In the genomic region with DNA sequence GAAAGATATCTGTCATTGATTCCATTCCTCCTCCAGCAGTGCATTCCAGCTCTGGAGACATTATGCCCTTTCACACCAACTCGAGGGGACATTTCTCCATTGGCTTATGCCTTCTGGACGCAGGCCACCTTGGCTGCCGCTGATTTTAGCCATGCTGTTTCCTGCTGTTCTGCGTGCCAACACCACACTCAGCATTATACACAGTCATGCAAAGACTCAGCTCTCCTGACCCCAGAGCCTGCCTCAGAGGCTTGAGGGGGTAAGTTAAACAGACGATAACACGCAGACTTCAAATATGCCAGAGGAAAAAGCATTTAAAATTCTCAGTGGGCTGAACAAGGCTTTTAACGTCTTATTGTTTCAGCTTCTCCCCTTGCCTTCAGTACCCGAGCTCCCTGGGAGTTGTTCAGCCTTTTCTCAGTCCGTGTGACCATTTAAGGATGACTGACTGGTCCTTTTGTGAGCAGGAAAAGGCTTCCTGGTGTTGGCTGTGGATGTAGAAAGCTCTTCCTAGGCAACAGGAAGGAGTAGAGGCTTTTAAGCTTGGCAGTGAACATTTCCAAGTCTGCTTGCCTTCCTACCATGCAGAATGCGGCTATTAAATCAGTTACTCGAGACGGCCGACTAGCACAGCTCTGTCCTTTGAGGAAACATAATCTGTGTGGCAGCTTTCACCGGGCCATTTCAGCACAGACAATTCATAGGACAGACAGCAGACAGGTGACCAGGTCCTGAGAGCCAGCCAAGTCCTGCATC, we compare ENCODE assay signal across 8 mouse cellular contexts. TPM values are rescaled to one million over a fixed set of nuclear protein-coding genes. Genes with fewer than 3 reads are reported as not detected.
DNase-seq lines count a peak whose midpoint lies in the region; ATAC-seq and TF ChIP-seq lines count a peak whose summit lies in the region.

No protein-coding gene starts in this region.

- H3K4me2 ChIP-seq in forebrain, embryonic 13.5 days, result peak overlapping the region; percentile 32

- peaks cover 35% of the 10 kb centered on the region for H3K4me1 ChIP-seq in forebrain, embryonic 13.5 days
- H3K4me1 ChIP-seq in lung, adult 2 months (ENCODE audit: control insufficient read depth, insufficient read depth, low read length), result no peaks in the 10 kb centered on the region; the same call in 1 of the 2 replicates
- H3K4me1 ChIP-seq in small intestine, adult 2 months (ENCODE audit: control insufficient read depth, insufficient read depth, insufficient read length, low read length), result no peaks in the 10 kb centered on the region
- H3K4me1 ChIP-seq in thymus, adult 2 months (replicated peaks; ENCODE audit: control insufficient read depth, insufficient read depth, low read length), result peaks cover 9% of the 10 kb centered on the region

- H3K9ac ChIP-seq in forebrain, embryonic 13.5 days, result no peak overlapping the region; the same call in 1 of the 2 replicates

- no peaks in the 10 kb centered on the region for H3K36me3 ChIP-seq in forebrain, embryonic 13.5 days (ENCODE audit: poor library complexity, severe bottlenecking)
- H3K36me3 ChIP-seq in small intestine, adult 2 months (ENCODE audit: control insufficient read depth, insufficient read depth, low read length), result no peaks in the 10 kb centered on the region
- H3K36me3 ChIP-seq in thymus, adult 2 months (ENCODE audit: control insufficient read depth, insufficient read depth, low read length), result no peaks in the 10 kb centered on the region

- WGBS in forebrain, embryonic 13.5 days, result 8% methylated on average over 14 of the region's 14 CpGs
- WGBS in lung, adult 2 months, result 22% methylated on average over 14 of the region's 14 CpGs
- WGBS in small intestine, adult 2 months, result 51% methylated on average over 14 of the region's 14 CpGs
- 55% methylated on average over 14 of the region's 14 CpGs for WGBS in thymus, adult 2 months

- no peaks in the 10 kb centered on the region for H3K9me3 ChIP-seq in forebrain, embryonic 13.5 days (replicated peaks)

- no peak for TF ChIP-seq CTCF in brain, embryonic 14.5 days (IDR thresholded peaks at IDR 0.05; ENCODE audit: borderline replicate concordance, extremely low read depth, insufficient read depth, insufficient read length)
- TF ChIP-seq CTCF in lung, adult 2 months (IDR thresholded peaks at IDR 0.05; ENCODE audit: insufficient read depth, low read length), result no peak
- no peak for TF ChIP-seq CTCF in small intestine, adult 2 months (IDR thresholded peaks at IDR 0.05; ENCODE audit: extremely low read depth, insufficient read length, insufficient replicate concordance, low read depth, low read length)
- no peak for TF ChIP-seq CTCF in thymus, adult 2 months (IDR thresholded peaks at IDR 0.05; ENCODE audit: borderline replicate concordance, control insufficient read depth, extremely low read depth, insufficient read depth, low read length, poor library complexity)

- peak overlapping the region; percentile 58 for H3K27ac ChIP-seq in forebrain, embryonic 13.5 days
- peak overlapping the region; percentile 49; the same call in 1 of the 2 replicates for H3K27ac ChIP-seq in small intestine, adult 2 months (ENCODE audit: insufficient read depth, low read depth, low read length)
- H3K27ac ChIP-seq in thymus, adult 2 months (ENCODE audit: control insufficient read depth, insufficient read depth, low read length), result no peak overlapping the region

- TF ChIP-seq POLR2A in brain, embryonic 14.5 days (IDR thresholded peaks at IDR 0.05; ENCODE audit: borderline replicate concordance, extremely low read depth, insufficient read depth, insufficient read length, poor library complexity, severe bottlenecking), result no peak
- no peak for TF ChIP-seq POLR2A in lung, adult 2 months (IDR thresholded peaks at IDR 0.05; ENCODE audit: borderline replicate concordance, extremely low read depth, low read depth, low read length)
- no peak for TF ChIP-seq POLR2A in small intestine, adult 2 months (IDR thresholded peaks at IDR 0.05; ENCODE audit: low read depth, low read length)
- TF ChIP-seq POLR2A in thymus, adult 2 months (IDR thresholded peaks at IDR 0.05; ENCODE audit: control insufficient read depth, extremely low read depth, insufficient read depth, low read length, poor library complexity), result no peak

- peak; percentile 36 for ATAC-seq in forebrain, embryonic 13.5 days

- H3K27me3 ChIP-seq in forebrain, embryonic 13.5 days, result peaks cover 31% of the 10 kb centered on the region; the same call in 1 of the 2 replicates
- H3K27me3 ChIP-seq in small intestine, adult 2 months (ENCODE audit: control insufficient read depth, insufficient read depth, low read length), result no peaks in the 10 kb centered on the region
- H3K27me3 ChIP-seq in thymus, adult 2 months (ENCODE audit: control insufficient read depth, insufficient read depth, low read length), result no peaks in the 10 kb centered on the region

- peak; percentile 44 for DNase-seq in R1 (ENCODE audit: low read depth, low spot score)
- peak; percentile 88 for DNase-seq in brain, embryonic 14.5 days (ENCODE audit: low read depth)
- DNase-seq in heart, postnatal 4 days, result peak; percentile 59
- peak; percentile 31 for DNase-seq in lung, adult 2 months
- no peak for DNase-seq in urinary bladder, postnatal 4 days (ENCODE audit: low spot score in 2 of 2)
- DNase-seq in thymus, adult 2 months, result no peak

- H3K4me3 ChIP-seq in forebrain, embryonic 13.5 days, result no peak overlapping the region
- no peak overlapping the region for H3K4me3 ChIP-seq in lung, adult 2 months (replicated peaks; ENCODE audit: extremely low read depth, low read depth, low read length)
- H3K4me3 ChIP-seq in small intestine, adult 2 months (ENCODE audit: low read depth, low read length), result no peak overlapping the region
- no peak overlapping the region for H3K4me3 ChIP-seq in thymus, adult 2 months (ENCODE audit: control insufficient read depth, insufficient read depth, low read length)

RNA-seq across cellular contexts. Expression of a gene that starts 59.8 kb away (rescaled TPM):
- 59.3 and 82.4 TPM in 2 replicates for polyA plus RNA-seq in brain, embryonic 14.5 days (2012; rRNA removed)
- polyA plus RNA-seq in forebrain, embryonic 13.5 days (2015; fragmentation: Nextera tagmentation; extraction: Ambion mirVana), result 38.8 and 41.9 TPM in 2 replicates
- 1 to 10 TPM; 1.2 to 1.5 TPM for total RNA-seq in heart, postnatal 4 days (2021)
- 6.0 and 7.6 TPM in 2 replicates for polyA plus RNA-seq in lung, adult 2 months (2012; rRNA removed)
- polyA plus RNA-seq in small intestine, adult 2 months (2012; rRNA removed), result 0.35 and 0.81 TPM in 2 replicates
- polyA plus RNA-seq in thymus, adult 2 months (2012; rRNA removed), result 0.66 and 1.1 TPM in 2 replicates

Comparison
In these comparisons a context has a peak if more than half of its experiments do, and no peak if none do; other contexts are left out.
1. DNase-seq: peak in R1 (single experiment), brain, embryonic 14.5 days (single experiment), heart, postnatal 4 days (single experiment) and lung, adult 2 months (single experiment); none in urinary bladder, postnatal 4 days (0 of 2) and thymus, adult 2 months (single experiment).